Mouse (Mus musculus) left cerebral cortex, adult 8-10 months (tissue): ENCODE measurements around the gene Dna2. TPM values are rescaled to one million over a fixed set of nuclear protein-coding genes. Genes with fewer than 3 reads are reported as not detected.
"Not testable (repeated sequence)": the region's sequence is repeated elsewhere in the genome, so short reads cannot be mapped to it uniquely, and the experiment has no call there.

Source experiments
- DNase-seq, 2 experiments: peaks; one replicate each; pipeline ENCODE4 v3.0.0; 2022; ENCODE audit warnings: low spot score in 2 of 2
- total RNA-seq, 4 experiments: library from RNA; stranded (reverse); gene quantifications; 2 replicates each; pipeline ENCODE4 v1.2.4; 2022

The Dna2 gene
- 1 to 10 TPM; 1.1 to 2.3 (median 2.0) TPM for total RNA-seq

- DNase-seq = peak; percentile 56 to 66
These were observed at the start of gene Dna2 for GRCm38 (mm10) chr10:62946738-62947471. Gene Dna2 (plus strand): TSS chr10:62947026.

GRCm38 (mm10) chr10:62897437-62897836 lies 49.4 kb upstream of the Dna2 start:
- DNase-seq = no peak

- no peak for DNase-seq
These were observed 48.8 kb upstream of the Dna2 start for GRCm38 (mm10) chr10:62898061-62898460.

GRCm38 (mm10) chr10:62900144-62900543 lies 46.7 kb upstream of the Dna2 start:
- no peak for DNase-seq

GRCm38 (mm10) chr10:62901826-62902225 lies 45.0 kb upstream of the Dna2 start:
- no peak for DNase-seq

GRCm38 (mm10) chr10:62902829-62903228 lies 44.0 kb upstream of the Dna2 start:
- DNase-seq = no peak

- no peak for DNase-seq
These were observed 40.5 kb upstream of the Dna2 start for GRCm38 (mm10) chr10:62906336-62906735.

GRCm38 (mm10) chr10:62908896-62909295 lies 37.9 kb upstream of the Dna2 start, which contains the start of gene Tet1:
Gene Tet1 (minus strand): TSS chr10:62908996.
- DNase-seq = not testable (repeated sequence)

GRCm38 (mm10) chr10:62911120-62911519 lies 35.7 kb upstream of the Dna2 start:
- no peak for DNase-seq

GRCm38 (mm10) chr10:62918985-62919384 lies 27.8 kb upstream of the Dna2 start:
- no peak for DNase-seq

GRCm38 (mm10) chr10:62919925-62920765 lies 26.7 kb upstream of the Dna2 start, which contains the start of gene Slc25a16:
Gene Slc25a16 (plus strand): TSS chr10:62920633.
- peak; percentile 86 to 89 for DNase-seq

- DNase-seq = no peak
These were observed 26.1 kb upstream of the Dna2 start for GRCm38 (mm10) chr10:62920766-62921156.

GRCm38 (mm10) chr10:62924096-62924635 lies 22.7 kb upstream of the Dna2 start:
- no peak for DNase-seq

GRCm38 (mm10) chr10:62932381-62932780 lies 14.4 kb upstream of the Dna2 start:
- DNase-seq = no peak

- no peak for DNase-seq
These were observed 1.7 kb upstream of the Dna2 start for GRCm38 (mm10) chr10:62944975-62945580.

GRCm38 (mm10) chr10:62948551-62948950 lies 1.7 kb downstream of the Dna2 start:
- DNase-seq = no peak

GRCm38 (mm10) chr10:62963956-62964355 lies 17.1 kb downstream of the Dna2 start:
- no peak for DNase-seq

GRCm38 (mm10) chr10:62965796-62966195 lies 19.0 kb downstream of the Dna2 start:
- no peak for DNase-seq

- no peak for DNase-seq
These were observed 19.5 kb downstream of the Dna2 start for GRCm38 (mm10) chr10:62966291-62966690.

GRCm38 (mm10) chr10:62971821-62972220 lies 25.0 kb downstream of the Dna2 start:
- no peak for DNase-seq

- no peak for DNase-seq
These were observed 32.8 kb downstream of the Dna2 start for GRCm38 (mm10) chr10:62979667-62980038.
